Mouse (Mus musculus) CH12.LX (cell line): ENCODE measurements at regions not wholly inside any gene's neighbourhood (a gene's known extent, or its start where the extent isn't known, plus 50 kb on each side); places are given as distances from the start of the nearest gene placed in this dataset.

Source experiments
- CHD2 ChIP-seq: IDR thresholded peaks from 2 replicates; pipeline ENCODE4 v1.6.1; 2011; ENCODE audit warnings: low read length, improper control_type of control experiment
- CTCF ChIP-seq, 2 experiments: IDR thresholded peaks in 1 of 2; conservative IDR thresholded peaks in 1 of 2; 2 replicates each; pipeline ENCODE4 v1.5.1; 2011 to 2012; ENCODE audit warnings: low read depth in 2 of 2, low read length in 2 of 2, improper control_type of control experiment in 1 of 2, inconsistent platforms in 1 of 2, mild to moderate bottlenecking in 1 of 2, moderate library complexity in 1 of 2
- EP300 ChIP-seq: IDR thresholded peaks from 2 replicates; pipeline ENCODE4 v1.6.1; 2011; ENCODE audit warnings: low read length, improper control_type of control experiment
- GABPA ChIP-seq: IDR thresholded peaks from 2 replicates; pipeline ENCODE4 v1.6.1; 2012; ENCODE audit warnings: low read depth, low read length, improper control_type of control experiment, inconsistent platforms; ENCODE audit not compliant: insufficient replicate concordance
- JUN ChIP-seq: IDR thresholded peaks from 2 replicates; pipeline ENCODE4 v1.6.1; 2011; ENCODE audit warnings: low read depth, mild to moderate bottlenecking, low read length, improper control_type of control experiment, moderate library complexity; ENCODE audit not compliant: insufficient read depth
- NELFE ChIP-seq: IDR thresholded peaks from 2 replicates; pipeline ENCODE4 v1.6.1; 2011; ENCODE audit warnings: low read depth, low read length, improper control_type of control experiment
- POLR2A ChIP-seq: IDR thresholded peaks from 2 replicates; pipeline ENCODE4 v1.6.1; 2011; ENCODE audit warnings: low read depth, mild to moderate bottlenecking, improper control_type of control experiment, low read length
- POLR2AphosphoS2 ChIP-seq: IDR thresholded peaks from 2 replicates; pipeline ENCODE4 v1.6.1; 2011; ENCODE audit warnings: low read depth, low read length, improper control_type of control experiment
- SIN3A ChIP-seq: IDR thresholded peaks from 2 replicates; pipeline ENCODE4 v1.6.1; 2012; ENCODE audit warnings: low read length, improper control_type of control experiment, inconsistent platforms
- UBTF ChIP-seq: IDR thresholded peaks from 2 replicates; pipeline ENCODE4 v1.6.1; 2012; ENCODE audit warnings: low read depth, mild to moderate bottlenecking, inconsistent platforms, low read length, improper control_type of control experiment, moderate library complexity
- USF1 ChIP-seq: IDR thresholded peaks from 2 replicates; pipeline ENCODE4 v1.6.1; 2014; ENCODE audit warnings: low read depth, mild to moderate bottlenecking, inconsistent platforms, low read length, improper control_type of control experiment
- ZNF384 ChIP-seq: IDR thresholded peaks from 2 replicates; pipeline ENCODE4 v1.6.1; 2012; ENCODE audit warnings: low read depth, low read length, improper control_type of control experiment, inconsistent platforms

DNA sequence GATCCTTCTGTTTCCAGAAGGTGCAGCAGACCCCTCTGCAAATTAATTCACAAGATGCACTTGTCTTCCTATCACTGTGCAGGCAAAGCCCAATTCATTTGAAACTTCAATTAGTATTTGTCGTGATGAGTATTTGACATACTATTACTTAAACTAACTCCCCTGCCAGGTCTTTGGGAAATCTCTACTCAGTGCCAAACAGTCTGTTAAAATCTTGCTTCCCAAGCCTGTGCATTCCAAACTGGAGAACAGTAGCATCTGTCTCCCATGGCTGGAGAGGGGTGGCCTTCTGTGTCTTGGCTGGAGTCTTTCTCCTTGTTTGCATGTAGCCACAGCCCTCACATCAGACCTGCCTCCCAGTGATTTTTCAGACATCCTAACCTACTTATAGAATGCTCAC is 524.6 kb upstream of the Arrdc4 start:
- no peak for TF ChIP-seq NELFE
- no peak for TF ChIP-seq POLR2A
- no peak for TF ChIP-seq EP300
- TF ChIP-seq CHD2 = no peak
- no peak for TF ChIP-seq UBTF
- TF ChIP-seq ZNF384 = no peak
- TF ChIP-seq CTCF (conservative IDR thresholded peaks at IDR 0.05 in 1 of 2, IDR thresholded peaks at IDR 0.05 in 1 of 2; ENCODE audit: low read depth in 2 of 2, low read length in 2 of 2) = no peak
- TF ChIP-seq JUN = no peak
- no peak for TF ChIP-seq SIN3A
- TF ChIP-seq POLR2AphosphoS2 = no peak
- no peak for TF ChIP-seq USF1
- TF ChIP-seq GABPA = no peak
